Mouse (Mus musculus): ENCODE results near the gene Ucn2. TPM values are rescaled to one million over a fixed set of nuclear protein-coding genes. Genes with fewer than 3 reads are reported as not detected.

The Ucn2 gene
- polyA plus RNA-seq (2012; rRNA removed), result 0.04 TPM in 1 of 2 replicates, not detected in the other

GRCm38 (mm10) chr9:108985710-108986109, at the start of gene Ucn2:
Ucn2 (plus strand) TSS chr9:108986010.

GRCm38 (mm10) chr9:108936418-108937364, 49.1 kb upstream of the Ucn2 start, which contains the start of gene Uqcrc1:
Uqcrc1 (plus strand) TSS chr9:108936633.

GRCm38 (mm10) chr9:108953081-108953636, 32.7 kb upstream of the Ucn2 start, which contains the start of gene Col7a1:
Col7a1 (plus strand) TSS chr9:108953586.

GRCm38 (mm10) chr9:108991428-108992084, 5.7 kb downstream of the Ucn2 start, which contains the start of gene Pfkfb4:
Pfkfb4 (plus strand) TSS chr9:108991778.

Other genes starting within 250 kb of the Ucn2 start
- 51.0 and 53.0 TPM in 2 replicates for gene Ip6k2, start 202.2 kb upstream of the Ucn2 start, polyA plus RNA-seq (2012; rRNA removed)
- 3.3 and 3.4 TPM in 2 replicates for gene Nckipsd, start 177.6 kb upstream of the Ucn2 start, polyA plus RNA-seq (2012; rRNA removed)
- gene Celsr3, start 159.7 kb upstream of the Ucn2 start, polyA plus RNA-seq (2012; rRNA removed), result 0.41 and 0.63 TPM in 2 replicates
- gene Slc26a6, start 132.7 kb upstream of the Ucn2 start, polyA plus RNA-seq (2012; rRNA removed), result 2.7 and 2.8 TPM in 2 replicates
- gene Tmem89, start 71.4 kb upstream of the Ucn2 start, polyA plus RNA-seq (2012; rRNA removed), result 0.04 TPM in 1 of 2 replicates, not detected in the other
- gene Uqcrc1, start 49.4 kb upstream of the Ucn2 start, polyA plus RNA-seq (2012; rRNA removed), result 224 and 244 TPM in 2 replicates
- 0.51 and 0.59 TPM in 2 replicates for gene Col7a1, start 32.4 kb upstream of the Ucn2 start, polyA plus RNA-seq (2012; rRNA removed)
- 4.6 and 6.5 TPM in 2 replicates for gene Pfkfb4, start 5.8 kb downstream of the Ucn2 start, polyA plus RNA-seq (2012; rRNA removed)
- gene Shisa5, start 52.6 kb downstream of the Ucn2 start, polyA plus RNA-seq (2012; rRNA removed), result 30.0 and 37.0 TPM in 2 replicates
- gene Trex1, start 73.7 kb downstream of the Ucn2 start, polyA plus RNA-seq (2012; rRNA removed), result 23.2 and 25.4 TPM in 2 replicates
- gene Atrip, start 88.1 kb downstream of the Ucn2 start, polyA plus RNA-seq (2012; rRNA removed), result 6.2 and 6.7 TPM in 2 replicates
- 6.0 and 6.4 TPM in 2 replicates for gene Ccdc51, start 96.5 kb downstream of the Ucn2 start, polyA plus RNA-seq (2012; rRNA removed)
- gene Tma7, start 96.6 kb downstream of the Ucn2 start, polyA plus RNA-seq (2012; rRNA removed), result 60.6 and 66.8 TPM in 2 replicates
- gene Plxnb1, start 109.4 kb downstream of the Ucn2 start, polyA plus RNA-seq (2012; rRNA removed), result 4.8 and 5.9 TPM in 2 replicates
- not detected in 2 replicates for gene Fbxw21, start 176.0 kb downstream of the Ucn2 start, polyA plus RNA-seq (2012; rRNA removed)
- gene Fbxw13, start 210.0 kb downstream of the Ucn2 start, polyA plus RNA-seq (2012; rRNA removed), result 0.02 and 0.07 TPM in 2 replicates
- 0.02 TPM in 2 replicates for gene Fbxw20, start 248.7 kb downstream of the Ucn2 start, polyA plus RNA-seq (2012; rRNA removed)